Mouse (Mus musculus): ENCODE data around the gene Lman2. TPM values are rescaled to one million over a fixed set of nuclear protein-coding genes. Genes with fewer than 3 reads are reported as not detected.

The Lman2 gene
- polyA plus RNA-seq, 1 experiment from 2014 or later, result 63.6 TPM

- Histone ChIP-seq H3K4me3 (ENCODE audit: low read depth, low read length) (no peak overlapping the region), H3K9ac (replicated peaks; ENCODE audit: low read depth) (no peak overlapping the region), H3K4me2 (replicated peaks; ENCODE audit: low read depth, low read length) (no peak overlapping the region), H3K27me3 (replicated peaks; ENCODE audit: insufficient read depth, low read length) (no peaks in the 10 kb centered on the region), H3K4me1 (ENCODE audit: insufficient read depth, low read depth, low read length) (0 out of 2 replicates have a peak, but pooled peaks cover 2% of the 10 kb centered on the region), H3K27ac (ENCODE audit: low read length) (no peak overlapping the region), H3K9me3 (ENCODE audit: low read length) (no peaks in the 10 kb centered on the region), H3K36me3 (ENCODE audit: insufficient read depth, low read length) (no peaks in the 10 kb centered on the region)
- ATAC-seq (peak; percentile 88), DNase-seq (ENCODE audit: low spot score) (peak; percentile 93)
- 12% methylated on average over 11 of the region's 11 CpGs for WGBS
- TF ChIP-seq EP300 (IDR thresholded peaks at IDR 0.05) (no peak), CTCF (IDR thresholded peaks at IDR 0.05) (peak; percentile 94)
Observed at GRCm38 (mm10) chr13:55404853-55405782, 42.5 kb upstream of the Lman2 start.

DNA sequence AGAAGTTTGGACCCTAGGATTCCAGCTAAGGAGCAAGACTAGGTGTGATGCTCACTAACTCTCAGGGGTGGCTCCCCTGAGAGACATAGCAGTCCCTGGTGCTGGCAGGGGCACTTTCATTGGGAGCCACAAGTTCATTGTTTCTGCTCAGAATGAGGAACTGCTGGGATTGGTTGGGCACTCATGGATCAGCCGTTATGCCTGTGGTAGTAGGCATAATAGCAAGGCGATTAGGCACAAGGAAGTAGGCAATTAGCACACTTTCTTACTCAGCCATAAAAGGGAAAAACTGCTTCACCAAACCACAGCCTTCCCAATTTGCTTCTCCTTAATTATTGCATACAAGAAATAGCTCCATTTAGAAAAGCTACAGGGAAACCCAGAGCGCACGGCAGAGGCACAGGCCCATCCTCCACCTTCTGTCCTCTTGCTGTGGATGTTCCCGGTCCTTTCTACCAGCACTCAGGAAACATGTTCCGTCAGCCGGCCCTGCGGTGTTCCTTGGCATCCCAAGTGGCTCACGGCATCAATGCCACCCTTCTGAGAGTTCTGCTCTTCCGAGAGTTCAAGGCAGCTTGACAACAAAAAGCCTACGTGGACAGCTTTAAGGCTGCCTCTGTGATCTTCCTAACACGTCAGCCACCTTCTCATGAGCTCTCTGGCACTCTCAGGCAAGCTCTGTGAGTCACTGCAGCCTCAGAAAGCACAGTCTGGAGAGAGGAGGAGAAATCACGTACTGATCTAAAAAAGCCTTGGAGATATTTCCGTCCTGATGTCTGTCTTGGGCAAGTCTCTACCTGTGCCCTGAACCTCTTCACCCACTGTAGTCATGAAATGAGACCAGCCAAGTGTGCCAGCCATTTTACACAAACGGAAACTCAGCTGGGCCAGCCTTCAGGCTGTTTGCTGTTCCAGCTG is 41.6 kb upstream of the Lman2 start:
- 64% methylated on average over 15 of the region's 15 CpGs for WGBS
- Histone ChIP-seq H3K27me3 (replicated peaks; ENCODE audit: insufficient read depth, low read length) (no peaks in the 10 kb centered on the region), H3K4me2 (replicated peaks; ENCODE audit: low read depth, low read length) (no peak overlapping the region), H3K27ac (ENCODE audit: low read length) (no peak overlapping the region), H3K36me3 (ENCODE audit: insufficient read depth, low read length) (no peaks in the 10 kb centered on the region), H3K9me3 (ENCODE audit: low read length) (no peaks in the 10 kb centered on the region), H3K4me1 (ENCODE audit: insufficient read depth, low read depth, low read length) (0 out of 2 replicates have a peak, but pooled peaks cover 2% of the 10 kb centered on the region), H3K4me3 (ENCODE audit: low read depth, low read length) (no peak overlapping the region), H3K9ac (replicated peaks; ENCODE audit: low read depth) (no peak overlapping the region)
- DNase-seq (ENCODE audit: low spot score) (no peak), ATAC-seq (no peak)
- TF ChIP-seq CTCF (IDR thresholded peaks at IDR 0.05) (no peak), EP300 (IDR thresholded peaks at IDR 0.05) (no peak)

DNA sequence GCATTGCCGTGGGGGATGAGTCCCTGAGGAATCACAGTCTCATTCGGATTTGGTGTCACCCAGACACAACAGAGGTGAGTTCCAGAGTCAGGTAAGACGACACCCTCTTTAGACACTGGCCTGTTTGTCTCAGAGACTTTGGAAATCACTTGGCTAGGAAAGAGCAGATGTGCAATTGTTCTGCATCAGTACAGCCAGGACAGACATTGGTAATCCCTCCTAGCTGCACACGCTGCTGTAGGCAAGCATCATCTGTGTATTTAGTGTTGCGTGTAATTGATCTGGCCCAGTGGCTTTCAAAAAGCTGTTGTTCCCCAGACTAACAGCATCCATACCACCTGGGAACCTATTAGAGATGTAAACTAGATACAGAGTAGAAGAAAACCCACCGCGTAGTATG is 40.7 kb upstream of the Lman2 start:
- WGBS, result 70% methylated on average over 7 of the region's 7 CpGs

GRCm38 (mm10) chr13:55400039-55400346 is 37.4 kb upstream of the Lman2 start:
- ATAC-seq, result no peak; the same call in 1 of the 2 replicates
- DNase-seq (ENCODE audit: low spot score), result peak; percentile 30
- TF ChIP-seq CTCF (IDR thresholded peaks at IDR 0.05) (no peak), EP300 (IDR thresholded peaks at IDR 0.05) (no peak)
- no peaks in the 10 kb centered on the region for H3K9me3 ChIP-seq (ENCODE audit: low read length)
- H3K4me2 ChIP-seq (replicated peaks; ENCODE audit: low read depth, low read length), result no peak overlapping the region
- H3K27me3 ChIP-seq (replicated peaks; ENCODE audit: insufficient read depth, low read length), result no peaks in the 10 kb centered on the region
- H3K36me3 ChIP-seq (ENCODE audit: insufficient read depth, low read length), result no peaks in the 10 kb centered on the region
- H3K27ac ChIP-seq (ENCODE audit: low read length), result no peak overlapping the region
- no peak overlapping the region for H3K4me3 ChIP-seq (ENCODE audit: low read depth, low read length)
- H3K9ac ChIP-seq (replicated peaks; ENCODE audit: low read depth), result no peak overlapping the region
- H3K4me1 ChIP-seq (ENCODE audit: insufficient read depth, low read depth, low read length), result no peaks in the 10 kb centered on the region
- 35% methylated on average over 1 of the region's 1 CpGs for WGBS

More for the DNA sequence above, 40.7 kb upstream of the Lman2 start:
- no peak overlapping the region for H3K4me3 ChIP-seq (ENCODE audit: low read depth, low read length)
- no peak overlapping the region for H3K9ac ChIP-seq (replicated peaks; ENCODE audit: low read depth)
- ATAC-seq (no peak), DNase-seq (ENCODE audit: low spot score) (no peak)
- TF ChIP-seq EP300 (IDR thresholded peaks at IDR 0.05), result no peak
- no peak for TF ChIP-seq CTCF (IDR thresholded peaks at IDR 0.05)
- H3K36me3 ChIP-seq (ENCODE audit: insufficient read depth, low read length), result no peaks in the 10 kb centered on the region
- H3K27me3 ChIP-seq (replicated peaks; ENCODE audit: insufficient read depth, low read length), result no peaks in the 10 kb centered on the region
- no peak overlapping the region for H3K27ac ChIP-seq (ENCODE audit: low read length)
- no peak overlapping the region for H3K4me2 ChIP-seq (replicated peaks; ENCODE audit: low read depth, low read length)
- H3K9me3 ChIP-seq (ENCODE audit: low read length), result no peaks in the 10 kb centered on the region
- H3K4me1 ChIP-seq (ENCODE audit: insufficient read depth, low read depth, low read length), result 0 out of 2 replicates have a peak, but pooled peaks cover 2% of the 10 kb centered on the region

DNA sequence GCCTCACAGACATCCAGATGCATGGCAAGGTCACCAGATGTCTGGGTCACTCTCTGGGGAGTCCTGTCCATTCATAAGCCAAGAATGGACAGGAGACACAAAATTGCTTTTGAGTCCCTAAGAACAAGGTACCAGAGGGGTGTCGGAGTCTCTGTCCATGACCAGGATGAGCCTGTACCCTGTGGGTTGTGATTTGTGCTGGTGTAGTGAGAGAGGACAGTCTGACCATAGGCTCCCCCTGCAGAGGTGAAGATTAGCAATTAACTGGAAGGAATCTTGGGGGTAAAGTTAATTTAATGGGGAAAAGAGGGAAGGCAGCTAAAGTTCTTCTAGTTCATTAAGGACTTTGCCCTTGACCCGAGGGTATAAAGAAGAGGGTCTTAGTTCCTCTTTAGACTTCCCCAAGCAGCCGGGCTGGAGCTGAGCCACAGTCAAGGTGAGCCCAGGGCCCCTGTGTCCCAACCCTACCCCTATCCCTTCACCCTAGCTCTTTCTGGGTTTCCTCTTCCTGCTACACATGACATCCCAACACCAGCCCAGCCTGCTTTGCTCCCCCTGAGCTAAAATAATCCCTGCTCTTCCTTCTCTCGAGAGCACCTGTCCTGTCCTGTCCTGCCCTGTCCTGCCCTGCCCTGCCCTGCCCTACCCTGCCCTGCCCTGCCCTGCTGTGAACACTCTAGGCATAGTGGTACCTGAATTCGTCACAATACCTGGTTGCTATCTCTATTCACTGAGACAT is 36.9 kb upstream of the Lman2 start:
- no peak; the same call in 1 of the 2 replicates for ATAC-seq
- no peaks in the 10 kb centered on the region for H3K4me1 ChIP-seq (ENCODE audit: insufficient read depth, low read depth, low read length)
- H3K36me3 ChIP-seq (ENCODE audit: insufficient read depth, low read length), result no peaks in the 10 kb centered on the region
- H3K9me3 ChIP-seq (ENCODE audit: low read length), result no peaks in the 10 kb centered on the region
- no peaks in the 10 kb centered on the region for H3K27me3 ChIP-seq (replicated peaks; ENCODE audit: insufficient read depth, low read length)
- DNase-seq (ENCODE audit: low spot score), result no peak
- no peak overlapping the region for H3K27ac ChIP-seq (ENCODE audit: low read length)
- H3K9ac ChIP-seq (replicated peaks; ENCODE audit: low read depth), result no peak overlapping the region
- no peak for TF ChIP-seq CTCF (IDR thresholded peaks at IDR 0.05)
- TF ChIP-seq EP300 (IDR thresholded peaks at IDR 0.05), result no peak
- WGBS, result 38% methylated on average over 5 of the region's 5 CpGs
- H3K4me2 ChIP-seq (replicated peaks; ENCODE audit: low read depth, low read length), result no peak overlapping the region
- no peak overlapping the region for H3K4me3 ChIP-seq (ENCODE audit: low read depth, low read length)
